Mouse (Mus musculus) R1 (cell line): ENCODE results near the gene Uchl3.
A peak's percentile ranks its signal among the peaks of the same experiment; 100 is the strongest.

ENCODE experiments used
- DNase-seq: peaks from one replicate; pipeline ENCODE4 v3.0.0-alpha.2; 2018; ENCODE audit warnings: low read depth, low spot score

The Uchl3 gene

GRCm38 (mm10) chr14:101653581-101654525 is at the start of gene Uchl3:
TSS of gene Uchl3 (plus strand) at chr14:101653967.
- peak; percentile 94 for DNase-seq

GRCm38 (mm10) chr14:101605843-101606242 is 47.9 kb upstream of the Uchl3 start:
- peak; percentile 18 for DNase-seq

- DNase-seq = peak; percentile 68
Measured at GRCm38 (mm10) chr14:101607631-101608518, 45.9 kb upstream of the Uchl3 start.

GRCm38 (mm10) chr14:101608519-101609368 is 45.0 kb upstream of the Uchl3 start, which contains the start of gene Tbc1d4:
TSS of gene Tbc1d4 (minus strand) at chr14:101609191.
- DNase-seq = peak; percentile 80

- no peak for DNase-seq
Measured at GRCm38 (mm10) chr14:101610701-101611100, 43.1 kb upstream of the Uchl3 start.

GRCm38 (mm10) chr14:101613206-101613605 is 40.6 kb upstream of the Uchl3 start:
- peak; percentile 17 for DNase-seq

DNA sequence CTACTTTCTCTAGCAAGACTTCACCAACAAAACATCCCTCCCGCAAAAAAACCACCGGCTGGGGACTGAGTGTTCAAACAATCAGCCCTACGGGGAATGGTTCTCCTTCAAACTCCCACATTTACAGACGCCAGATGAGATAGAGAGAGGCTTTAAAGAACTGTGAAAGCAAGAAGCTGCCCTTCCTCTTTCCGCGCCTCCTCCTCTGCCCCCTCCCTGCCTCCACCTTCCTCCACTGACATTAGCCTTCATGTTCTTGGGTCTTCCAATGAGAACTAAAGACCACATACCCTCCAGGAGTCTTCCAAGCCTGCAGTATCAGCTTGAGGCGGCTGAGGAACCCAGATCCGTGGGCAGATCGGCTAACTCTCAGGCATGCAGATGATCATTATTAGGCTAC is 37.6 kb upstream of the Uchl3 start:
- no peak for DNase-seq

- DNase-seq = peak; percentile 16
Measured at GRCm38 (mm10) chr14:101617680-101618079, 36.1 kb upstream of the Uchl3 start.

- DNase-seq = no peak
Measured at GRCm38 (mm10) chr14:101630548-101630947, 23.2 kb upstream of the Uchl3 start.

- no peak for DNase-seq
Measured at GRCm38 (mm10) chr14:101635765-101636164, 18.0 kb upstream of the Uchl3 start.

DNA sequence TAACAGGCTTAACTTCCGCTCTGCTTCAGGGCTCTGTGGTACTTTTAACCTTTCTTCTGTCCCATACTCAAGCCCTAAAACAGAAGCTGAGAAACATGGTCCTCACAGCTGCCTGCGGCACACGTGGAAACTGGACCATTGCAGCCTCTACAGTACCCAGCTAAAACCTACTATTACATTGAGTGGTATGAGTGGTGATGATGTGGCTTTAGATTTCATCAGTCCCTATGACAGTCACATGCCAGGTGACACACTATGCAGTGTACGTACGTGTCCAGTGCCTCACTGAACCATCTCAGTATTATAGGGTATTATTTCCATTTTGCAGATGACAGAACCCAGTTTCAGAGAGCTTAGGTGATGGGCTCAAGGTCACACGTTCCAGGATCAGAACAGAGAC is 16.4 kb upstream of the Uchl3 start:
- DNase-seq = no peak

DNA sequence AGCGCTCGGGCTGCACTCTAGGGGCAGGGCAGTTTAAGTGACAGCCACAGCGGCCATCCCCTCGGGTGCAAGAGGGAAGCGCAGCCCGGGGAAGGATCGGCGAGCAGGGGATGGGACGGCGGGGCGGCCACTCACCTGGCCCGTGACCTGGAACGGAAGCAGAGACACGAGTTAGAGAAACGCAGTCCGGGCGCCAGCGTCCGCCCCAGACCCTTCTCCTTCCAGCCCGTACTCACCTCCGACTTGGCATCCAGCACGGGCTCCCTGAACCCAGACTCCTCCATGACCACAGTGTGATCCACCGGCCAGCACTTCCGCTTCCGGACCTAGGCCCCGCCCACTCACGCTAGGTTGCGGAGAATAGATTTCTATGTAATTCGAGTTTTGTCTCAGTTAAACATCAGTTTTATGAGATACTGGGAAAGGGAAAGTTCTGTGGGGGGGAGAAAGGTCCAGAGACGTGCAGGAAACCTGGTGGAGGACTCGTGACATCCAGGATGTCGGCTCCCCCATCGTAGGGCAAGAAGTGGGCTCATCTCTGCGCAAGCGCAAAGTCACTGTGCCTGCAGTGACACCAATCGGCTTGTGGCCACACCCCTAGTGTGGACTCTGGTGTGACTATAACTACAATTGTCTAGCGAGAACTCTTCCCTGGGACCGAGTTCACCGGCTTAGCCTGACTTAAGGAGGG is 13.5 kb upstream of the Uchl3 start, which contains the start of gene Commd6:
Commd6 (minus strand) TSS at position 534 of the 691 bp plus-strand sequence.
- peak; percentile 96 for DNase-seq

- no peak for DNase-seq
Measured at GRCm38 (mm10) chr14:101644948-101645347, 8.8 kb upstream of the Uchl3 start.

- no peak for DNase-seq
Measured at GRCm38 (mm10) chr14:101650551-101650950, 3.2 kb upstream of the Uchl3 start.

GRCm38 (mm10) chr14:101652571-101652970 is 1.2 kb upstream of the Uchl3 start:
- no peak for DNase-seq

- DNase-seq = peak; percentile 33
Measured at GRCm38 (mm10) chr14:101654526-101654909, 751 bp downstream of the Uchl3 start.

DNA sequence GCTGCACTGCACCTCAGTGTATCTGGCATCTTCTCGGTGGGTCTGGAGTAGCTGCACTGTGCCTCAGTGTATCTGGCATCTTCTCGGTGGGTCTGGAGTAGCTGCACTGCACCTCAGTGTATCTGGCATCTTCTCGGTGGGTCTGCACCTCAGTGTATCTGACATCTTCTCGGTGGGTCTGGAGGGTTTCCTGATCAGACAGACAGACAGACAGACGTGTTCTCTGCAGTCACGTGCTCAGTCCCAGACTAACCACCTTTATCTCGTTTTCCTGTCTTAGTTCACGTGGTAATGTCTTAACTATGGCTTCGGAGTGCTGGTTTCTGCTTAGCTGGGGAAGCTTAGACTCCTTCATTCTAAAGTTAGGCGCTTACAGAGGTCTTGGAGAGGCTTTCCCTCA is 2.5 kb downstream of the Uchl3 start:
- DNase-seq = peak; percentile 65

DNA sequence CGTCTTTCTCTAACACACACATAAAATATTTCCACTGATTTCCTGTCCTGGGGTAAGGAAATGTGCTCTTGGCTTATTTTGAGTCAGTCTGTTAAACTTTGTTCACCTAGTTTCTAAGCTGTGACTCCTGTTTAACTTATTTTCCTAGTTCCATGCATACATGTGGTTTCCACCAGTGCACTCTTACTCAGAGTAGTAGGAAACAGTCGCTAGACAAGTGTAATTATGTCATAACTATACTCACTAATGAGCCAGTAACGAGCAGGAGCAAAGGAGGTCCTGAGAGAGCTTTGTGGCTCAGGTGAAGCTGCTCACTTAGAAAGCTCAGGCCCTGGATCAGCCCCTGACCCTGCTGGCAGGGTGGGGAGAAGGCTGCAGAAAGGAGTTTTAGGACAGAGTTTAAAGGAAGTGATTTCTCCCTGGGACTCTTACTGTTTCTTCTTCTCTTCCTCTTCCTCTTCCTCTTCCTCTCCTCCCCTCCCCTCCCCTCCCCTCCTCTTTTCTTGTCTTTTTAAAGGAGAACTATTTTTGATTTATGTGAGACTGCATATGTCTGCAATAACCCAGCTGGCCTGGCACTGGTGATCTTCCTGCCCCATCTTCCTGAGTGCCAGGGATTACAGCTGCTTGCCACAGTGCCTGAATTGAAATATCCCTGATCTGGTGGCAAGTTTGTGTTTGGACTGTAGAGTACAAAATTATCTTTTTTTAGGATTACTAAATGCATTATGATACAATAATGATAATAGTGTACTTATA is 8.1 kb downstream of the Uchl3 start:
- DNase-seq = no peak

GRCm38 (mm10) chr14:101664274-101664673 is 10.5 kb downstream of the Uchl3 start:
- DNase-seq = no peak

- DNase-seq = peak; percentile 54
Measured at GRCm38 (mm10) chr14:101666056-101666455, 12.3 kb downstream of the Uchl3 start.
